Mouse (Mus musculus): ENCODE measurements at regions not wholly inside any gene's neighbourhood (a gene's known extent, or its start where the extent isn't known, plus 50 kb on each side); places are given as distances from the start of the nearest gene placed in this dataset.

- no peak for TF ChIP-seq POLR2A (IDR thresholded peaks at IDR 0.05; ENCODE audit: insufficient read depth, low read depth, low read length)
- no peak for TF ChIP-seq CTCF (IDR thresholded peaks at IDR 0.05)
These were observed 236.0 kb upstream of the Cblb start for GRCm38 (mm10) chr16:51795003-51795402.
